Mouse (Mus musculus): ENCODE measurements around the gene Capn11. TPM values are rescaled to one million over a fixed set of nuclear protein-coding genes. Genes with fewer than 3 reads are reported as not detected.
A peak's percentile ranks its signal among the peaks of the same experiment; 100 is the strongest.

Gene Capn11
- total and polyA plus RNA-seq, 3 experiments: 0.03 TPM; not detected in 2

DNA sequence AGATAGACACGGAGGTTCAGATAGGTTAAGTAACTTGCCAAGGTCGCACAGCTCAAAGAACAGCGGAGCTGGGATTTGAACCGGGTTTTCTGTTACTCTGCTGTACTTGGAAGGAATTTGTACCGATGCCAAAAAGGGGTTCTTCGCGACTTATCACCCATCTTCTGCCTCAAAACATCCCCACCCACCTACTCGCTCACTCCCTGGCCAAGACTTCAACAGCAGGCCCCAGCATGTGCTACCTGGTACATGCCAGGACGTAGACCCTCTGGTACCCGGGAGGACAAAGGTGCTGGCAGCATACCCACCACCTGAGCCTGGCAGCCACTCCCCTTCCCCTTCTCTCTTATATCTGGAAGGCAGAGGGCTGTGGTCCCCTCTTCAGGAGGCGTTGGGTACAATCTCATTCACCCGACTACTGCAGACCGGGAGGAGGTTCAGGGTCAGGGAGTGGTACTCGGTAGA, 25.6 kb upstream of the Capn11 start:
- Histone ChIP-seq H3K79me2 (ENCODE audit: control insufficient read depth, insufficient read depth, low read length, poor library complexity) (peaks cover 33% of the 10 kb centered on the region), H3K4me3 (ENCODE audit: control insufficient read depth in 1 of 2, insufficient read depth in 1 of 2, low read depth in 2 of 2, low read length in 2 of 2) (peak overlapping the region; percentile 79 to 84), H3K9ac (ENCODE audit: control insufficient read depth, low read depth, low read length, poor library complexity, severe bottlenecking) (peak overlapping the region; percentile 78), H3K27me3 (ENCODE audit: control insufficient read depth in 1 of 2, insufficient read depth in 2 of 2, low read length in 2 of 2) (no peaks in the 10 kb centered on the region), H3K4me1 (ENCODE audit: control insufficient read depth in 1 of 2, insufficient read depth in 2 of 2, low read length in 2 of 2) (peaks cover 0 to 19% of the 10 kb centered on the region in 2 experiments; a peak in 3 of 4 replicates), H3K27ac (ENCODE audit: control insufficient read depth, low read depth, low read length) (peak overlapping the region; percentile 39), H3K9me3 (replicated peaks; ENCODE audit: insufficient read depth, low read length) (no peaks in the 10 kb centered on the region), H3K36me3 (ENCODE audit: control insufficient read depth in 1 of 2, insufficient read depth in 2 of 2, low read length in 2 of 2) (peaks cover 0 to 9% of the 10 kb centered on the region in 2 experiments; a peak in 2 of 4 replicates)
- TF ChIP-seq EP300 (IDR thresholded peaks at IDR 0.05; ENCODE audit: low read depth in 1 of 2, low read length in 2 of 2) (0 out of 4 replicates have a peak, but pooled peaks of 1 of the 2 experiments have one; percentile 3), POLR2AphosphoS2 (IDR thresholded peaks at IDR 0.05; ENCODE audit: low read length) (no peak), MAX (IDR thresholded peaks at IDR 0.05; ENCODE audit: low read length) (peak; percentile 15; the same call in 1 of the 2 replicates), ZNF384 (IDR thresholded peaks at IDR 0.05; ENCODE audit: low read depth, low read length) (no peak), CTCF (IDR thresholded peaks at IDR 0.05 in 2 of 3, conservative IDR thresholded peaks at IDR 0.05 in 1 of 3; ENCODE audit: control insufficient read depth in 1 of 3, insufficient read depth in 1 of 3, low read depth in 2 of 3, low read length in 3 of 3, poor library complexity in 1 of 3, severe bottlenecking in 1 of 3) (no peak), SIN3A (IDR thresholded peaks at IDR 0.05; ENCODE audit: low read length) (peak; percentile 69), NELFE (IDR thresholded peaks at IDR 0.05; ENCODE audit: low read depth, low read length) (no peak), ZMIZ1 (IDR thresholded peaks at IDR 0.05; ENCODE audit: low read depth, low read length) (no peak), BHLHE40 (IDR thresholded peaks at IDR 0.05; ENCODE audit: borderline replicate concordance, low read depth, low read length) (0 out of 2 replicates have a peak, but pooled peaks have one; percentile 12), TAL1 (IDR thresholded peaks at IDR 0.05; ENCODE audit: low read length) (no peak), JUND (IDR thresholded peaks at IDR 0.05; ENCODE audit: low read depth, low read length) (no peak), MYC (IDR thresholded peaks at IDR 0.05; ENCODE audit: low read depth, low read length) (no peak), TCF12 (IDR thresholded peaks at IDR 0.05; ENCODE audit: low read depth, low read length) (no peak), USF1 (IDR thresholded peaks at IDR 0.05; ENCODE audit: low read depth, low read length) (no peak), ETS1 (IDR thresholded peaks at IDR 0.05; ENCODE audit: low read depth, low read length) (0 out of 2 replicates have a peak, but pooled peaks have one; percentile 29), TBP (IDR thresholded peaks at IDR 0.05; ENCODE audit: low read depth, low read length) (0 out of 2 replicates have a peak, but pooled peaks have one; percentile 21), POLR2AphosphoS5 (IDR thresholded peaks at IDR 0.05; ENCODE audit: borderline replicate concordance, low read depth, low read length) (no peak), MXI1 (IDR thresholded peaks at IDR 0.05; ENCODE audit: low read depth, low read length) (peak; percentile 76), CHD2 (IDR thresholded peaks at IDR 0.05; ENCODE audit: low read length) (no peak)
- DNase-seq (ENCODE audit: low read depth, low spot score): peak; percentile 82

DNA sequence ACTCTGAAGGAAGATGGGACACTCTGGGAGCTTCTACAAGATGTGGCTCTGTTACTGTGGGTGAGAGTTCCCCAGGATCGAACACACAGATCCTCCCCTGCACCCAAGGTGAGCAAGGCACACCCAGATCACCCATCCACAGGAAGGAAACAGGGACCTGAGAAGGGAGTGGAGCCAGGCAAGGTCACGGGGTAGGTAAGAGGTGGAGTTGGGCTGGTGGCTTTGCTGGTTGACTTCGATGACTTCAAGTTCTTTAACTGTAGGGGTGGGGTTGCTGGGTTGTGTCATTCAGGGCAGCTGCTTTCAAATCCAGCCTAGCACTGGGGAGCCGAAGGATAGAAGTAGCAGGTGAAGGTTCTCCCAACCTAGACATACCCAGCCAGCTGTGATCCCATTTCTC, 23.7 kb upstream of the Capn11 start:
- no peak for DNase-seq (ENCODE audit: low read depth, low spot score)
- Histone ChIP-seq H3K9me3 (replicated peaks; ENCODE audit: insufficient read depth, low read length) (no peaks in the 10 kb centered on the region), H3K36me3 (ENCODE audit: control insufficient read depth in 1 of 2, insufficient read depth in 2 of 2, low read length in 2 of 2) (peaks cover 0 to 9% of the 10 kb centered on the region in 2 experiments; a peak in 2 of 4 replicates), H3K27me3 (ENCODE audit: control insufficient read depth in 1 of 2, insufficient read depth in 2 of 2, low read length in 2 of 2) (no peaks in the 10 kb centered on the region), H3K9ac (ENCODE audit: control insufficient read depth, low read depth, low read length, poor library complexity, severe bottlenecking) (no peak overlapping the region), H3K4me3 (ENCODE audit: control insufficient read depth in 1 of 2, insufficient read depth in 1 of 2, low read depth in 2 of 2, low read length in 2 of 2) (no peak overlapping the region), H3K4me1 (ENCODE audit: control insufficient read depth in 1 of 2, insufficient read depth in 2 of 2, low read length in 2 of 2) (peaks cover 0 to 19% of the 10 kb centered on the region in 2 experiments; a peak in 3 of 4 replicates), H3K27ac (ENCODE audit: control insufficient read depth, low read depth, low read length) (no peak overlapping the region), H3K79me2 (ENCODE audit: control insufficient read depth, insufficient read depth, low read length, poor library complexity) (peaks cover 29% of the 10 kb centered on the region)
- TF ChIP-seq TAL1 (IDR thresholded peaks at IDR 0.05; ENCODE audit: low read length): no peak
- no peak for TF ChIP-seq CTCF (IDR thresholded peaks at IDR 0.05 in 2 of 3, conservative IDR thresholded peaks at IDR 0.05 in 1 of 3; ENCODE audit: control insufficient read depth in 1 of 3, insufficient read depth in 1 of 3, low read depth in 2 of 3, low read length in 3 of 3, poor library complexity in 1 of 3, severe bottlenecking in 1 of 3)
